Mouse (Mus musculus): Measurements from ENCODE around the gene Tmem106c. TPM values are rescaled to one million over a fixed set of nuclear protein-coding genes. Genes with fewer than 3 reads are reported as not detected.

The Tmem106c gene
- polyA plus RNA-seq, 1 experiment from 2014 or later = 16.4 TPM

GRCm38 (mm10) chr15:97972580-97972979 lies 8.6 kb downstream of the Tmem106c start:
- no peak overlapping the region for H3K4me2 ChIP-seq (ENCODE audit: low read depth, low read length)
- H3K36me3 ChIP-seq (replicated peaks; ENCODE audit: insufficient read depth, low read length) = 0 out of 2 replicates have a peak, but pooled peaks cover 4% of the 10 kb centered on the region
- no peak overlapping the region for H3K4me3 ChIP-seq (ENCODE audit: low read depth, low read length)
- H3K9me3 ChIP-seq (ENCODE audit: low read length) = no peaks in the 10 kb centered on the region
- no peak for TF ChIP-seq EP300 (IDR thresholded peaks at IDR 0.05; ENCODE audit: low read depth)
- TF ChIP-seq CTCF (IDR thresholded peaks at IDR 0.05; ENCODE audit: low read depth) = no peak
- no peak for DNase-seq
- 71% methylated on average over 6 of the region's 6 CpGs for WGBS (ENCODE audit: insufficient replicate concordance)
- H3K27ac ChIP-seq (ENCODE audit: low read depth) = no peak overlapping the region
- H3K27me3 ChIP-seq (ENCODE audit: insufficient read depth, low read length) = no peaks in the 10 kb centered on the region
- no peaks in the 10 kb centered on the region for H3K4me1 ChIP-seq (ENCODE audit: insufficient read depth)
- no peak for ATAC-seq
- H3K9ac ChIP-seq (replicated peaks) = no peak overlapping the region

GRCm38 (mm10) chr15:97973248-97974005 lies 9.4 kb downstream of the Tmem106c start:
- H3K9ac ChIP-seq (replicated peaks) = no peak overlapping the region
- H3K9me3 ChIP-seq (ENCODE audit: low read length) = peaks cover 2% of the 10 kb centered on the region; the same call in 1 of the 2 replicates
- no peak overlapping the region for H3K4me3 ChIP-seq (ENCODE audit: low read depth, low read length)
- no peaks in the 10 kb centered on the region for H3K27me3 ChIP-seq (ENCODE audit: insufficient read depth, low read length)
- ATAC-seq (no peak), DNase-seq (no peak)
- H3K36me3 ChIP-seq (replicated peaks; ENCODE audit: insufficient read depth, low read length) = 0 out of 2 replicates have a peak, but pooled peaks cover 4% of the 10 kb centered on the region
- H3K4me1 ChIP-seq (ENCODE audit: insufficient read depth) = no peaks in the 10 kb centered on the region
- TF ChIP-seq EP300 (IDR thresholded peaks at IDR 0.05; ENCODE audit: low read depth) (no peak), CTCF (IDR thresholded peaks at IDR 0.05; ENCODE audit: low read depth) (no peak)
- no peak overlapping the region for H3K27ac ChIP-seq (ENCODE audit: low read depth)
- 63% methylated on average over 11 of the region's 11 CpGs for WGBS (ENCODE audit: insufficient replicate concordance)
- no peak overlapping the region for H3K4me2 ChIP-seq (ENCODE audit: low read depth, low read length)

GRCm38 (mm10) chr15:97981560-97981959 lies 17.6 kb downstream of the Tmem106c start:
- Histone ChIP-seq H3K9ac (replicated peaks) (no peak overlapping the region), H3K9me3 (ENCODE audit: low read length) (peaks cover 7% of the 10 kb centered on the region; the same call in 1 of the 2 replicates), H3K4me2 (ENCODE audit: low read depth, low read length) (no peak overlapping the region), H3K4me3 (ENCODE audit: low read depth, low read length) (no peak overlapping the region), H3K4me1 (ENCODE audit: insufficient read depth) (no peaks in the 10 kb centered on the region), H3K27ac (ENCODE audit: low read depth) (no peak overlapping the region), H3K27me3 (ENCODE audit: insufficient read depth, low read length) (no peaks in the 10 kb centered on the region), H3K36me3 (replicated peaks; ENCODE audit: insufficient read depth, low read length) (no peaks in the 10 kb centered on the region)
- ATAC-seq (no peak), DNase-seq (no peak)
- WGBS (ENCODE audit: insufficient replicate concordance) = 81% methylated on average over 6 of the region's 6 CpGs
- TF ChIP-seq EP300 (IDR thresholded peaks at IDR 0.05; ENCODE audit: low read depth) (no peak), CTCF (IDR thresholded peaks at IDR 0.05; ENCODE audit: low read depth) (no peak)

GRCm38 (mm10) chr15:97989544-97989943 lies 25.5 kb downstream of the Tmem106c start:
- 0 out of 2 replicates have a peak, but pooled peaks cover under 1% of the 10 kb centered on the region for H3K27me3 ChIP-seq (ENCODE audit: insufficient read depth, low read length)
- no peaks in the 10 kb centered on the region for H3K36me3 ChIP-seq (replicated peaks; ENCODE audit: insufficient read depth, low read length)
- H3K9ac ChIP-seq (replicated peaks) = no peak overlapping the region
- ATAC-seq (no peak), DNase-seq (no peak)
- H3K4me2 ChIP-seq (ENCODE audit: low read depth, low read length) = no peak overlapping the region
- TF ChIP-seq EP300 (IDR thresholded peaks at IDR 0.05; ENCODE audit: low read depth) = no peak
- no peak for TF ChIP-seq CTCF (IDR thresholded peaks at IDR 0.05; ENCODE audit: low read depth)
- 80% methylated on average over 1 of the region's 1 CpGs for WGBS (ENCODE audit: insufficient replicate concordance)
- no peak overlapping the region for H3K27ac ChIP-seq (ENCODE audit: low read depth)
- no peaks in the 10 kb centered on the region for H3K9me3 ChIP-seq (ENCODE audit: low read length)
- no peak overlapping the region for H3K4me3 ChIP-seq (ENCODE audit: low read depth, low read length)
- H3K4me1 ChIP-seq (ENCODE audit: insufficient read depth) = no peaks in the 10 kb centered on the region

GRCm38 (mm10) chr15:97990124-97990523 lies 26.1 kb downstream of the Tmem106c start:
- no peak for DNase-seq
- Histone ChIP-seq H3K27me3 (ENCODE audit: insufficient read depth, low read length) (0 out of 2 replicates have a peak, but pooled peaks cover 3% of the 10 kb centered on the region), H3K4me2 (ENCODE audit: low read depth, low read length) (no peak overlapping the region), H3K9me3 (ENCODE audit: low read length) (no peaks in the 10 kb centered on the region), H3K9ac (replicated peaks) (no peak overlapping the region), H3K27ac (ENCODE audit: low read depth) (no peak overlapping the region), H3K4me1 (ENCODE audit: insufficient read depth) (no peaks in the 10 kb centered on the region), H3K36me3 (replicated peaks; ENCODE audit: insufficient read depth, low read length) (no peaks in the 10 kb centered on the region), H3K4me3 (ENCODE audit: low read depth, low read length) (no peak overlapping the region)
- WGBS (ENCODE audit: insufficient replicate concordance) = 15% methylated on average over 6 of the region's 6 CpGs
- TF ChIP-seq CTCF (IDR thresholded peaks at IDR 0.05; ENCODE audit: low read depth) = no peak
- no peak for TF ChIP-seq EP300 (IDR thresholded peaks at IDR 0.05; ENCODE audit: low read depth)
- no peak for ATAC-seq

GRCm38 (mm10) chr15:97990721-97991120 lies 26.7 kb downstream of the Tmem106c start:
- DNase-seq (no peak), ATAC-seq (no peak)
- no peak overlapping the region for H3K4me2 ChIP-seq (ENCODE audit: low read depth, low read length)
- no peak overlapping the region for H3K4me3 ChIP-seq (ENCODE audit: low read depth, low read length)
- 46% methylated on average over 4 of the region's 4 CpGs for WGBS (ENCODE audit: insufficient replicate concordance)
- no peak overlapping the region for H3K27ac ChIP-seq (ENCODE audit: low read depth)
- H3K36me3 ChIP-seq (replicated peaks; ENCODE audit: insufficient read depth, low read length) = no peaks in the 10 kb centered on the region
- TF ChIP-seq CTCF (IDR thresholded peaks at IDR 0.05; ENCODE audit: low read depth) (no peak), EP300 (IDR thresholded peaks at IDR 0.05; ENCODE audit: low read depth) (no peak)
- H3K9me3 ChIP-seq (ENCODE audit: low read length) = no peaks in the 10 kb centered on the region
- H3K27me3 ChIP-seq (ENCODE audit: insufficient read depth, low read length) = 0 out of 2 replicates have a peak, but pooled peaks cover 3% of the 10 kb centered on the region
- no peaks in the 10 kb centered on the region for H3K4me1 ChIP-seq (ENCODE audit: insufficient read depth)
- H3K9ac ChIP-seq (replicated peaks) = no peak overlapping the region

Measured in liver, postnatal 0 days (tissue).